Mouse (Mus musculus): Measurements from ENCODE around the gene Herc6.

The Herc6 gene

GRCm38 (mm10) chr6:57571587-57571986, 9.2 kb upstream of the Herc6 start:
- no peak for DNase-seq (ENCODE audit: low spot score)

- DNase-seq (ENCODE audit: low spot score), result no peak
Observed at GRCm38 (mm10) chr6:57581595-57581994, 795 bp downstream of the Herc6 start.

- no peak for DNase-seq (ENCODE audit: low spot score)
Observed at GRCm38 (mm10) chr6:57582356-57582755, 1.6 kb downstream of the Herc6 start.

- no peak for DNase-seq (ENCODE audit: low spot score)
Observed at GRCm38 (mm10) chr6:57605546-57606307, 24.9 kb downstream of the Herc6 start.

GRCm38 (mm10) chr6:57607999-57608398, 27.2 kb downstream of the Herc6 start:
- no peak for DNase-seq (ENCODE audit: low spot score)

- peak; percentile 15 for DNase-seq (ENCODE audit: low spot score)
Observed at GRCm38 (mm10) chr6:57609631-57610030, 28.8 kb downstream of the Herc6 start.

DNA sequence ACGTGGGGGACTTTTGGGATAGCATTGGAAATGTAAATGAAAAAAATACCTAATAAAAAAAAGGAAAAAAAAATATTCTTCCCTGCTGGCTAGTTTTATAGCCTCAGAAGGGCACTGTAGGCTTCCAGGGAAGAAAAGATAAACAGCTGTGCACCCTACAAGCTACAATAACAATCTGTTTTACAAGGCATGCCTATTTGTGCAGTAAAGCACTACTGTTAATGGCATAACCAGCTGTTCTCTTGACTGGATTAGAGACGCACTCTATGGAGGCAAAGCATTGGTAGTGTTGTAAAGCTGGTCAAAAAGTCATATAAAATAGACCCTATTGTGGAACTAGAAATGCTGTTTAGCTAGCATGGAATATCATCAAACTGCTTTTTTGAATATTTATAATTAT, 35.0 kb downstream of the Herc6 start:
- peak; percentile 35 for DNase-seq (ENCODE audit: low spot score)

- no peak for DNase-seq (ENCODE audit: low spot score)
Observed at GRCm38 (mm10) chr6:57639531-57639930, 58.7 kb downstream of the Herc6 start.

DNA sequence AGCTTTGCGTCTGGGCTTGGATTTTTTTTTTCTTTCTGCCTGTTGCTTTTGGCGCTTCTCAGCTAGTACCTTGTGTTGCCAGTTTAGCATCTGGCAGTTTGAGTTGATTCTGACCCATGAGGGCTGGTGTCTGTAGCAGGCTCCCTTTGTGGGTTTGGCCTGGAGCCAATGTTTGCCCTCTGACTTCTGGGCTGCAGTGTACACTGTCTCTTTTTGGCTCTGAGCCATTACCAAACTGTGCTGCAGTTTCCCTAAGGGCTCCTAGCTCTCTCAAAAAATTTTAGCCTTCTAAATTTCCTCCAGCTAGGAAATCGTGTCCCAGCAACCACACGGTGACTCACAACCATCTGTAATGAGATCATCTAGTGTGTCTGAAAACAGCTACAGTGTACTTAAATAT, 61.0 kb downstream of the Herc6 start:
- DNase-seq (ENCODE audit: low spot score), result no peak

DNA sequence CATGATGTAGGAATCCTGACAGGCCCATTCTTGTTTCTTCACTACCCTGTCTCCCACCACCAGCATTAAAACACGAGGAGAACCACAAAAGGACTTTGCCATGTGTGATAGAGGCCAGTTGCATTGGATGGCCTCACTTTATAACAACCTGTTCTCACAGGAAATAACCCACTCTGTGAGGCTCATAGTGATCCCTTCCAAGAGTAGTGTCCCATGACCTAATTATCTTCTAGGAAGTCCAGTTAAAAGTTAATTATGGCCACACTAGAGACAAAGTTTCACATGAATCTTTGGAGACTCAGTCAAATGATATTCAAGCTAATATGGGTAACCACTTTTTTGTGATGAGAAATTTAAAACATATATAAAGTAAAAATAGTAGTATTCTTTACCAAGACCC, 66.5 kb downstream of the Herc6 start:
- DNase-seq (ENCODE audit: low spot score), result no peak

- DNase-seq (ENCODE audit: low spot score), result no peak
Observed at GRCm38 (mm10) chr6:57661295-57661694, 80.5 kb downstream of the Herc6 start.

DNA sequence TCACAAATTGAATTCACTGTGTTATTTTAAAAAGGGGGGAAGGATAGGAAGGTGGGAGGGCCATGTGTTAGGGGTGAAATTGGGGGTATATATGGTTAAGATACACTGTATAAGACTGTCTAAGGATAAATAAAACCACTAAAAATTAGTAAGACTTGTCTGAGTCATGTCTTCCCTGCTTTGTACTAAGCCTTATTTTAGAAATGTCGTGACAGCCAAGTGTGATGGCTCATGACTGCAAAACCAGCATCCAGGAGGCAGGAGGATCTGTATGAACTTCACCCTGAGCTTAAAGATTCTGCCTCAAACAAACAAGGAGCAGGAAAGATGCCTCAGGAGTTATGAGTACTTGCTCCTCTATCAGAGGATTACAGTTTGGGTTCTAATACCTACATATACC, 103.4 kb downstream of the Herc6 start:
- no peak for DNase-seq (ENCODE audit: low spot score)

GRCm38 (mm10) chr6:57691467-57692261, 110.9 kb downstream of the Herc6 start, which contains the start of gene Pyurf:
Gene Pyurf, minus strand, starts transcription at chr6:57692078.
- DNase-seq (ENCODE audit: low spot score), result peak; percentile 91

- no peak for DNase-seq (ENCODE audit: low spot score)
Observed at GRCm38 (mm10) chr6:57693116-57693515, 112.3 kb downstream of the Herc6 start.

DNA sequence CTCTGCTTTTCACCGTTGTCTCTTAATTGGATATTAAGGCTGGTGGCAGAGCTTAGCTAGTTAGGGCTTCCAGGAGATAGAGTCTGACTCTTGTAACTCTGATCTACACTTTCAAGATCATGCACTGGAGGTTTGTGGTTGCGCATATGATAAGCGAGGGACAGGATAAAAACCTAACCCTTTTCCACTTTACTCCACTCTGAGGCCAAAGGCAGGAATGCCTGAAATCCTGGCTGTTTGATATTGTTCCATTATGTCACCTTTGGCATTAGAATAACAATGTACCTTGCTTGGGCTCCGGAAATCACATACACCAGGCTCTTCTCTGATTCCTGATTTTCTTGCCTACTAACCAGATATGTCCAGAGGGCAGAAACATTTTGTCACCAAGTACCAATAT, 120.9 kb downstream of the Herc6 start:
- no peak for DNase-seq (ENCODE audit: low spot score)

GRCm38 (mm10) chr6:57702376-57702742, 121.6 kb downstream of the Herc6 start, which contains the start of gene Lancl2:
Gene Lancl2, plus strand, starts transcription at chr6:57702540.
- DNase-seq (ENCODE audit: low spot score), result no peak

- DNase-seq (ENCODE audit: low spot score), result peak; percentile 99
Observed at GRCm38 (mm10) chr6:57702743-57703499, 122.1 kb downstream of the Herc6 start.

DNA sequence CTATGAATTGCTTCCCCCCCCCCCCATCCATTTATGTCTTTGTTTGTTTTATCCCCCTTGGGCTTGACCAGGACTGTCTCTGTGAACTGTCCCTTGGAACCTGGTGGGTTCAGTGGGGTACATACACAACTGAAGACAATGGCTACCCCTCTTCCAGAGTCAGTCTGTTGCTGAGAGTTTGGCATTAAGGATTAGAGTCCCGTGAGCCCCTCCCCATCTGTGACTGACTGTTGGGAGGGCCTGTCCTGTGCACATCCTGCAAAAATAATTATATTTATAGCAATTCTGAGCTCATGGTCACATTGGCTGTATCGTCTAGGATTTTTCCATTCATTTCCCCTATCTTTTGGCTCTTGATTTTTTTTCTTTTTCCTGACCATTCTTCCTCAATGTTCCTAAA, 122.9 kb downstream of the Herc6 start:
- DNase-seq (ENCODE audit: low spot score), result no peak

DNA sequence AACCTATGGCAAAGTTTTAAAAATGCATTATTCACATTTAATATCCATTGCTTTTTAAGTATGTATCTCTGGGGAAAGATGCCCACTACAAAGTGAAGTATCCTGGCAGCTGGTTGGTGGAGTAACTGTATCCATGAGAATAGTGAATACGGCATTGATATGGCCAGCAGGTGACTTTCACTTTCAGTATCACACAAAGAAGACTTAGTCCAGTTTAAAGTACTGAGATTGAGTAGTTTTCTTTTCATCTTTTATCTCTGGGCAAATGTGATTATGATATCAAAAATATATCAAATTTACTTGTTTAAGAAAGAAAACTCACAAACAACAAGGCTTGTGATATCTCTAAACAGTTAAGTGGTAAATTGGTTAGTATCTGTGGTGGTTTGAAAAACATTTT, 125.9 kb downstream of the Herc6 start:
- no peak for DNase-seq (ENCODE audit: low spot score)

- no peak for DNase-seq (ENCODE audit: low spot score)
Observed at GRCm38 (mm10) chr6:57711726-57712125, 130.9 kb downstream of the Herc6 start.

Measured in embryo, embryonic 10 days (tissue).